Mouse (Mus musculus) thymus, postnatal 25 days (tissue): Measurements from ENCODE around the gene Klk7.

ENCODE experiments used
- DNase-seq: peaks from one replicate; pipeline ENCODE4 v3.0.0; 2022

Gene Klk7

DNA sequence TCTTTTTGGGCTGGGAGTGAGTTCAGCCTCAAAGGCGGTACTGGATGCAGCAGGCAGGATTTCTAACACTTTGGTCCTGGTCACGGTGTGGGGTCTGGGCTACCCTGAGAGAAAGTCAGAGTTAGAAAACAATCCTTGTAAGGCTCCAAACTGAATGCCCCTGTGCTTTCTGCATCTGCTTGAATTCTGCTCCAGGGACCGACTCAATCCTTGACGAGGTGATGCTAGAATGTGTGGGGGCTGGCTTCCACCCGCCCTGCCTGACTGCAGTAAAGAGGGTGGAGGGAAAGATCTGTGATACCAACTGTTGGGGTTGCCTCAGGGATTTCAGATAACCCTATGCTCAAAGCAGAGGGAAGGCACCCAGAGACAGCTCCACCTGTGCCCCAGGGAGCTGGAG is at the start of gene Klk7:
Klk7 (plus strand) TSS at position 301 of the 400 bp plus-strand sequence.
- no peak for DNase-seq

GRCm38 (mm10) chr7:43766484-43766883 is 44.6 kb upstream of the Klk7 start:
- no peak for DNase-seq

DNA sequence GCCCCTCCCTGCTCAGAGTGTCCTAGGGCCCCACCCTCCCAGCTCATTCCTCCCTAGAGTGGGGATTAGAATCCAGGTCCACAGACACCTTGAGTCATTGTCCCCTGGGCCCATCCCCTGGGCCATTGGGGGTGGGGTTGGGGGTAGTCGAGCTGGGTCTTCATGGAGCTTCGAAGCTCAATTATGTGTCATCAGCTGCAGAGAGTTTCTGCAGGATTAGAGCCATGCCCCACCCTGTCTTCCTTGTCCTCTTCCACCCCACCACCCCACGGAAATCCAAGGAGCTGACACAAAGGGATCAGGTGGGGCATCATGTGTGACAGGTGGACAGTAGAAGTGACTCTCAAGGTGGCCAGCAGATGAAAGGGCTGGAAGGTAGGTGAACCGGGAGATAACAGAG is 42.5 kb upstream of the Klk7 start, which contains the start of gene Klk12:
Klk12 (plus strand) TSS at position 301 of the 400 bp plus-strand sequence.
- no peak for DNase-seq

DNA sequence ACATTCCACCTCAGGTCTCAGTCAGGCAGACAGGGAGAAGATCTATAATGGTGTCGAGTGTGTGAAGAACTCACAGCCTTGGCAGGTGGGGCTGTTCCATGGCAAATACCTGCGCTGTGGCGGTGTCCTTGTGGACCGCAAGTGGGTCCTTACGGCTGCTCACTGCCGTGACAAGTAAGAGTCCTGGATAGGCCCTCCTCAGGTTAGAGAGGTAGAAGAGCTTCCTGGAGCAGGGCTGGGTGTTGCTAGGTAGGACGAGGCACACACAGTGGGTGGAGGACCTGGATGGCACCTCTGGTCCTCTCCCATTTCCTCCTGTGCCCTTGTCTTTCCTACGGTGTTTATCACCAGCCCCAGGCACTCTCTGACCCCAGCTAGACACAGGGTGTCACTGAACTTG is 41.5 kb upstream of the Klk7 start:
- DNase-seq, result no peak

DNA sequence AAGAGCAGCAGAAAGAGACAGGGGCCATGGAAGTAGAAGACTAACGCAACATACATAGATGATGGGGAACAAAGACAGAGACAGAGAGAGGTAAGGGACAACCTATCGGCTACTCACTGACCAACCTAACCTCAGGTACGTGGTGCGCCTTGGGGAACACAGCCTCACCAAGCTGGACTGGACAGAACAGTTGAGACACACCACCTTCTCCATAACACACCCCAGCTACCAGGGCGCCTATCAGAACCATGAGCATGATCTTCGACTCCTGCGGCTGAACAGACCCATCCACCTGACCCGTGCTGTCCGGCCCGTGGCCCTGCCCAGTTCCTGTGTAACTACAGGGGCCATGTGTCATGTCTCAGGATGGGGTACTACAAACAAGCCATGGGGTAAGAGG is 40.4 kb upstream of the Klk7 start:
- no peak for DNase-seq

DNA sequence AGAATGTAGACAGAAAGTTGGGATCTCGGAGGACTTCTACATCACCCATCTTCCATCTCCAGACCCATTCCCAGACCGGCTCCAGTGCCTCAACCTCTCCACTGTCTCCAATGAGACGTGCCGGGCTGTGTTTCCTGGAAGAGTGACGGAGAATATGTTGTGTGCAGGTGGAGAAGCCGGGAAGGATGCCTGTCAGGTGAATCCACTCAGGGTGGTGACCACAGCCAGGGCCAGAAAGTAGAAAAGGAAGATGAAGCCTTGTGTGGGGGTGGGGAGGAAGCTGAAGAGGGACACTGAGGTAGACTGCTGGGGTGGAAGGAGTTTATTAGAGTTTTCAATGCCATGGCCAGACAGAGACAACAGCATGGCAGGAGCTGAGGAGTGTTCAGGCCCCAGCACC is 39.2 kb upstream of the Klk7 start:
- DNase-seq, result no peak

DNA sequence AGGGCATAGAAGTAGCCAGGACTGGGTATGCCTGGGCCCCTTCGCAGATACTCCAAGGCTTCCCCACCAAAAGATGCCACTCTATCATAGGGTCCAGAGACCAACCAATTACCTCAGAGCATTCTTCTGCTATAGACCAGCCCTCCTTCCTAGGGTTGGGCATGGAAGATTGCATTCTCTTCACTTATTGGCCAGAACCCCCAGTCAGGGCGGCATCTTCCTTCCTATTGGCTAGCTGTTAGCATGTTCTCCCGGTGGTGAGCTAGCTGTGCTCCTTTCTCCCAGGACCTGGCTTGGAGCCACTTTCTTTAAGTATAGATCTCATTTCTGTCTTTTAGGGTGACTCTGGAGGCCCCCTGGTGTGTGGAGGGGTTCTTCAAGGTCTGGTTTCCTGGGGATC is 38.2 kb upstream of the Klk7 start:
- no peak for DNase-seq

DNA sequence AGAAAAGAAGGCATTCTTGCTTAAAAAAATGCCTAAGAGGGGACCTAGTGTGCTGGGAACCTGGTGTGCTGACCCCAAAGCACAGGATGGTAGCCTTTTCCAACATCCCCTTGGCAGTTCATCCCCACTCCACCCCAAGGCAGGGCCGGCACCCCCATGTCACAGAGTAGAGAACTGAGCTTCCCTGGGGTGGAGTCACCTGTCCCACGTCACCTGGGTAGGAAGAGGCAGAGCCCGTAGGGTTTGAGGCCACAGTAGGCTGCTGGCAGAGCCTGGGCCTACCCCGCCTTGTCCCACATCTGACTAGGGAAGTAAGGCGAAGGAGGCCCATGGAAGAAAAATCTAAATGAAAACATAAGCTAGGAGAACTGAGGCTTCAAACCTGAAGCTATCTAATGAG is 36.7 kb upstream of the Klk7 start, which contains the start of gene Klk11:
Klk11 (plus strand) TSS at position 241 of the 400 bp plus-strand sequence.
- DNase-seq, result no peak

DNA sequence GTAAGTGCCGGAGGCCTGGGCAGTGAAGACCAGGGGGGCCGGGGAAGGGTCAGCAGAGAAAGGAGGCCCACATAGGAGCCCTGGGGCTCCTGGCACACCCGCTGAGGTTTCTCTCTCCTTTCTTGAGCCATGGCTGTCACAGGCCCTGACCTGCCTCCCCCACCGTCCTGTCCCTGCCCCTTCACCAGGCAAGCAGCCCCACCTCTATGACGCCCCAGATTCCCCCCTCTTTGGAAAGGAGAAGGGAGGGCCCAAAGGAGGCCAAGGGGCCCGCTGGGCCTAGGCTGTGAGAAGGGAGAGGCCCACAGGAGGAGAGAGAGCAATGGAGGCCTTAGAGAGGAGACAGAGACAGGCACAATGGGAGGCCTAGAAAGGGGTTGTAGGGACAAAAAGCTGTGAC is 36.3 kb upstream of the Klk7 start:
- DNase-seq, result no peak

DNA sequence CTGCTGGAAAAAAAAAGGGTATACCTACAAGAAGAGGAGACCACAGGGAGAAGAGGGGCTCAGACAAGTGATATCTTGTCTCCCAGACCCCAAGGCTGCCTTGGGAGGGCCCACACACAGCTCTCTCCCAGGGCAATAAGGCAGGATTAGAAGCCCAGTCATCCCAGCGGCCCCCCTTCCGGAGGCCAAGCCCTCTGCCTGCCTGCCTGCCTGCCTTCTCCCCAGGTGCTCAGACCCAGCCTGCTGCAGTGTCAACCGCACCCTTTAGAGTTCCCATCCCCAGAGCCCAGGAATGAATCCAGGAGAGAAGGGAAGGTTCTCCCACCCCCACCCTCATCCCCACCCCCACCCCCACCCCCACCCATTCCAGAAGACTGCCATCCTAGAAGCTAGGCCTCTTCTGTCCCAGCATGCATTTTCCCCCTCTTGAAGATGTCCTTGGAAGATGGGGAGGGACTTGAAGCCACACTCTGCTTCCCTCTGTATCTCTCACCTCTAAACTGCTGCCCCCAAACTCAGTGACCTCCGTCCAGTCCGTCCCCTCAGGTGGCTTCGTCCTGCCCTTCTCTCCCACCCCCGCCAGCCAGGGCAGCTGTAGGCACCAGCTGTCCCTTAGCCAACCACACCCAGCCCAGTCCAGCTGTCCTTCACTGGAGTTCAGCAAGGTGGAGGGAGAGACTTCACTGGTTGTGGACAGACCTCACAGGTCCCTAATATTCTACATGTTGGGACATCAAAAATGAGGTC is 35.6 kb upstream of the Klk7 start:
- DNase-seq, result no peak

DNA sequence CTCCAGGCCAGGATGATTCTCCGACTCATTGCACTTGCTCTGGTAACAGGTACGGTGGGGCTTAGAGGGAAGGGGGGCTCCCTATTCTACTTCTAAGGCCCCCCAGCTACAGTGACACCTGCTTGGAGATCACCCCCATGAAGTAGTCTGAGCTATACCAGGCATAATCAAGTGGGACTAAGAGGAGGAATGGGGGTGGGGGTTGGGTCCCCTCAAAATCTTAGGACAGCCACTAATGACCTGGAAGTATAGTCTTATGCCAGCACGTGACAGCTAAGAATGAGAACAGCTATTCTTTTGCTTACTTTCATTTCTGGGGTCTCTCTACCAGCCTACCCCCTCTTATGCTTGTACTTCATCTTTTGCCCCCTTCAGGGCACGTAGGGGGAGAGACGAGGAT is 34.6 kb upstream of the Klk7 start:
- no peak for DNase-seq

DNA sequence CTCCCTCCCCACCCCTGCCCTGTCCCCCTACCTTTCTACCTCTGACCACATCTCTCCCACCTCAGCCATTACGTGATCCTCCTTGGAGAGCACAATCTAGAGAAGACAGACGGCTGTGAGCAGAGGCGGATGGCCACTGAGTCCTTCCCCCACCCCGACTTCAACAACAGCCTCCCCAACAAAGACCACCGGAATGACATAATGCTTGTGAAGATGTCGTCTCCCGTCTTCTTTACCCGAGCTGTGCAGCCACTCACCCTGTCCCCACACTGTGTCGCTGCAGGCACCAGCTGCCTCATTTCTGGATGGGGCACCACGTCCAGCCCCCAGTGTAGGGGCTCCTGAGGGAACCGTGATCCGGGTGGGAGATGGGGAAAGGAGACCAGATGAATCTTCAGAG is 33.7 kb upstream of the Klk7 start:
- DNase-seq, result no peak

GRCm38 (mm10) chr7:43778176-43778970 is 32.7 kb upstream of the Klk7 start:
- DNase-seq, result no peak

GRCm38 (mm10) chr7:43780241-43780640 is 30.9 kb upstream of the Klk7 start:
- DNase-seq, result no peak

- DNase-seq, result no peak
Measured at GRCm38 (mm10) chr7:43780746-43781145, 30.3 kb upstream of the Klk7 start, which contains the start of gene Klk10. Gene Klk10, plus strand, starts transcription at chr7:43781035.

- DNase-seq, result no peak
Measured at GRCm38 (mm10) chr7:43781541-43781940, 29.6 kb upstream of the Klk7 start.

- DNase-seq, result peak; percentile 59
Measured at GRCm38 (mm10) chr7:43782275-43783265, 28.5 kb upstream of the Klk7 start.

- no peak for DNase-seq
Measured at GRCm38 (mm10) chr7:43785286-43785685, 25.8 kb upstream of the Klk7 start.

- no peak for DNase-seq
Measured at GRCm38 (mm10) chr7:43788096-43788495, 23.0 kb upstream of the Klk7 start.

DNA sequence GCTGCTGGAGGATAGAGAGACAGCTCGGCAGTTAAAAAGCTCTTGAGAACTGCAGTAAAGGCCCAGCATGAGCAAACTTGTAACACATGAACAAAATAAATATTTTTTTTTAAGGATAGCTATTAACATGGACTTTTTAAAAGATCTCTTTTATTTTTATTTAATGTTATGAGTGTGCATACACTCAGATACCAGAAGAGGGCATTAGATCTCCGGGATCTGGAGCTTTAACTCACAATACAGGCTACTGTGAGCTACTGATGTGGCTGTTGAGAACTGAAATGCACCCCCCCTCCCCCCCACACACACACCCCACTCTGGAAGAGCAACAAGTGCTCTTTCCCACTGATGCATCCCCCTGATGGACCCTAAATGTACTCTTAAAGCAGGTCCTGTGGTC is 21.8 kb upstream of the Klk7 start:
- DNase-seq, result no peak

DNA sequence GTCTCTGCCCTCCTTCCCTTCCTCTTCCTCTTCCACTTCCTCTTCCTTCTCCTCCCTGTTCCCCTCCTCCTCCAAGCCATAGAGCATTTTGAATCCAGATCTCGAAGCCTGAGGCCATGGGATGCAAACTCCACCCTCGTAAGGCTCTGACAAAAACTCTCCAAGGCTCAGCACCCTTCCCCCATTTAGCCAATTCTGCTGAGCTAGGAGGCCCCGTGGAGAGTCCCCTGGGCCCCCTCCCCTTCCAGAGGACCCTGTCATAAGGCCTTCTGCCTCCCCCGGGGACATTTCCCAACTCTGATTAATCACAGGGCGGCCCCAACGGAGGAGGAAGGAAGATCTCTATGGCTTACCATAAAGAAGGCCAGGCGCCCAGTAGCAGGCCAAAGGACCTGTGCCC is 19.5 kb upstream of the Klk7 start, which contains the start of gene Klk9:
Klk9 (plus strand) TSS at position 301 of the 400 bp plus-strand sequence.
- DNase-seq, result no peak

DNA sequence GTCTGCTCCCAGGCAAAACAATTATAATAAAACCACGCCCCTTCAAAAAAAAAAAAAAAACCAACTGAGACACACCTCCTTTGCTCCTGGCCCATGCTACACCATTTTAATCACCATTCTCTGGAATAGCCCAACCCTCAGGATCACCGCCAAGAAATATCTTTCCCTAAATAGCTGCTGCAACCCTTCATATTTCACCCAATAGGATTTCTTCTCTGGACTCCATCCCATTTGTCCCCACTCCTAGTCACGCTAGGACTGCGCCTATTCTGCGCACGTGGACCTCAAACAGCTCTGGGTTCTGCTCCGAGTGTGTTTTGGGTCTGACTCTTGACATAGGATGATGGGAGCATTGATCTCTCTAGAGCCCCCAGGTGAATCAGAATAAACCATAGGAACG is 14.7 kb upstream of the Klk7 start:
- no peak for DNase-seq

- DNase-seq, result peak; percentile 48
Measured at GRCm38 (mm10) chr7:43797333-43797769, 13.7 kb upstream of the Klk7 start, which contains the start of gene Klk8. Gene Klk8, plus strand, starts transcription at chr7:43797577.
